Mouse (Mus musculus): ENCODE measurements around the gene Gm10644.

The Gm10644 gene

DNA sequence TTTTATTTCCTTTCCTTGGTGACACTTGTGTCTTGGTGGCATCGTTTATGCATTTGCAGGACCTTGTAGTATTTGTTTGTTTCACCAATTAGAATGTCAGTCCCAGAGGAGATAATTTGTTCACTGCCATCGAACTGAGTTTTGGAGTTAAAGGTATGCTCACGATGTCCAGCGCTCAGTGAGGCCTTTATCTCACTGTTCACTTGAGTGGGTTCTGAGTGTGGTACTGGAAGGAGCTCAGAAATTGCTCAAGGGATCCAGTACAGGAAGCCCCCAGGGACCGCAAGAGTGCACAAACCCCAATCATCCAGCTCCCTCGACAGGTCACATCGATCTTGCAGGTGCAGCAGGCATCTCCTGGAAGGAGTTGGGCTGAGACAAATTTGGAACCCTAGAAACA, 58.5 kb downstream of the Gm10644 start:
- DNase-seq (ENCODE audit: low spot score), result no peak

- no peak for DNase-seq (ENCODE audit: low spot score)
Measured at GRCm38 (mm10) chr8:83895894-83896293, 59.1 kb downstream of the Gm10644 start.

DNA sequence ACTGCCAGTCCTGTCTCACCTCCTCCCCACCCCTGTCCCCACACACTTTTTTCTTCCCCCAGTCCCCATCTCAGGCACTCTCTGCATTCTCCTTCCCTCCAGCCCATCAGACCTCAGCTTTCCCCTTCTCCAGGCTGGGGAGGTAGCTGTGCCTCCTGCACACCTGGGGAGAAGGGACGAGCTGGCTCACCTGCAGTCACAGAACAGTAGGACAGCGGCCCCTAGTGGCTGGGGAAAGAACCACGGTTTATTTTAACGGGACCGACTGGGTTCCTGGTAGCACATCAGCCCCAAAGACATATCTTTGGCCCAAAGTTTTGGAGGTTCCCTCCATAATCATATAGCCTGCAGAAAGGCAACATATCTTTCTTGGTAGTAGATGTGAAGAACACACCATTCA, 61.1 kb downstream of the Gm10644 start:
- no peak for DNase-seq (ENCODE audit: low spot score)

DNA sequence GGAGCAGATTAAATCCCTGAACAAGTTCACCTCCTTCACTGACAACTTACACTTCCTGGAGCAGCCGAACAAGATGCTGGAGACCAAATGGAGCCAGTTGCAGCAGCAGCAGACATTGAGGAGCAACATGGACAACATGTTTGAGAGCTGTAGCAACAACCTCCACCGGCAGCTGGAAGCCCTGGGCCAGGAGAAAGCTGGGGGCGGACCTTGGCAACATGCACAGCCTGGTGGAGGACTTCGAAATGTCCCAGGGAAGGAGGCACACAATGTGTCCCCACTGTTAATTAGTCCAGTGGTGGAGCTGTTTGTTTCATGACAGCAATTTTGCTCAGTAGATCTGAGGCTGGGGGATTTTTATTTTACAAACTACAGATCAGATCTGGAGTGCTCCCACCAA, 62.9 kb downstream of the Gm10644 start:
- DNase-seq (ENCODE audit: low spot score), result no peak

DNA sequence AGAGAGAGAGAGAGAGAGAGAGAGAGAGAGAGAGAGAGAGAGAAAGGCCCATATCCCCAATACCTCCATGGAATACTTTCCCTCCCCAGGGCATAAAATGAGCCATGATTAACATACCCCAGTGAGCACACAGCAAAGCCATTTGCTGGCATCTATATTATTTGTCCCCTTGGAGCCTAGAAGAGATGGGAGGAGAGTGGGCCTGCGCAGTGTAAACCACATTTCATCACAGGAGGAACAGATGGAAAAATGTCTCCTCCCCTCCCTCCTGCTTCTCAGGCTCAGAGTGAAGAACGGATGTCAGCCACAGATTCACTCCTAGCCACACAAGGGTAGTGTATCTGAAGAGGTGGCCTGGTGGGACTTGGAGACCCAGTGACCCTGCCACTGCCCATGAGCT, 66.6 kb downstream of the Gm10644 start:
- no peak for DNase-seq (ENCODE audit: low spot score)

Data from left cerebral cortex, adult 11 months (tissue).